Mouse (Mus musculus) hindbrain, embryonic 11.5 days (tissue): ENCODE results near the gene Abcb4. TPM values are rescaled to one million over a fixed set of nuclear protein-coding genes. Genes with fewer than 3 reads are reported as not detected.
"Not testable (repeated sequence)": the region's sequence is repeated elsewhere in the genome, so short reads cannot be mapped to it uniquely, and the experiment has no call there.

Experiments used
- ATAC-seq: fragments of 200-750 bp; cut with Nextera tagmentation; 2 replicates; pipeline ENCODE4 v1.8.0; 2017; ENCODE audit warnings: mild to moderate bottlenecking, moderate TSS enrichment, moderate library complexity; ENCODE audit not compliant: low FRiP score
- DNase-seq: peaks from one replicate; pipeline ENCODE4 v3.0.0-alpha.2; 2015; ENCODE audit warnings: low spot score
- H3K27ac ChIP-seq: fragments of 300-500 bp; sonication (generic); 2 replicates; pipeline ENCODE4 v1.5.1; 2014; ENCODE audit warnings: mild to moderate bottlenecking, low read depth, low read length
- H3K27me3 ChIP-seq: fragments of 300-500 bp; sonication (generic); 2 replicates; pipeline ENCODE4 v1.6.1; 2014; ENCODE audit warnings: mild to moderate bottlenecking, low read length, moderate library complexity, mixed read lengths; ENCODE audit not compliant: control insufficient read depth, insufficient read depth
- H3K36me3 ChIP-seq: fragments of 300-500 bp; sonication (generic); 2 replicates; pipeline ENCODE4 v1.6.1; 2014; ENCODE audit warnings: mild to moderate bottlenecking, low read length, moderate library complexity, mixed read lengths; ENCODE audit not compliant: control insufficient read depth, insufficient read depth
- H3K4me1 ChIP-seq: fragments of 300-500 bp; sonication (generic); replicated peaks from 2 replicates; pipeline ENCODE4 v1.6.1; 2014; ENCODE audit warnings: low read length, mixed read lengths; ENCODE audit not compliant: control insufficient read depth, insufficient read depth
- H3K4me2 ChIP-seq: fragments of 300-500 bp; sonication (generic); replicated peaks from 2 replicates; pipeline ENCODE4 v1.6.1; 2014; ENCODE audit warnings: mild to moderate bottlenecking, low read depth, low read length
- H3K4me3 ChIP-seq: fragments of 300-500 bp; sonication (generic); 2 replicates; pipeline ENCODE4 v1.5.1; 2014; ENCODE audit warnings: low read depth, low read length
- H3K9ac ChIP-seq: fragments of 300-500 bp; sonication (generic); 2 replicates; pipeline ENCODE4 v1.6.1; 2014; ENCODE audit warnings: low read depth, low read length
- H3K9me3 ChIP-seq: fragments of 300-500 bp; sonication (generic); 2 replicates; pipeline ENCODE4 v1.6.1; 2016; ENCODE audit warnings: low read length; ENCODE audit not compliant: control insufficient read depth
- WGBS: fragments of 180-500 bp; shearing (Covaris S2); extraction: QIAGEN DNeasy Blood & Tissue Kit; methylation state at CpG from one replicate; pipeline ENCODE4 v1.1.7; 2014; 5-methylcytosine and 5-hydroxymethylcytosine counted together
- polyA plus RNA-seq: library from polyadenylated mRNA; unstranded; fragments of >200 nt; fragmentation: Nextera tagmentation; extraction: Ambion mirVana; gene quantifications from 2 replicates; pipeline ENCODE4 v1.2.1, GENCODE M21; 2014

Abcb4 gene
- polyA plus RNA-seq, 1 experiment from 2014 or later, result 0.37 TPM

- H3K9me3 ChIP-seq, H3K27me3 ChIP-seq, H3K4me3 ChIP-seq, H3K27ac ChIP-seq, H3K4me2 ChIP-seq, H3K4me1 ChIP-seq, H3K36me3 ChIP-seq, H3K9ac ChIP-seq, ATAC-seq: not testable (repeated sequence)
- peak; percentile 1 for DNase-seq
- WGBS, result no CpG with 5 or more reads among the region's 1 CpGs
These were observed 47.7 kb downstream of the Abcb4 start for GRCm38 (mm10) chr5:8941266-8941665.

GRCm38 (mm10) chr5:8943836-8944235, 50.3 kb downstream of the Abcb4 start:
- no peaks in the 10 kb centered on the region for H3K4me1 ChIP-seq
- H3K9ac ChIP-seq, result no peak overlapping the region
- DNase-seq (no peak), ATAC-seq (no peak)
- no peaks in the 10 kb centered on the region for H3K9me3 ChIP-seq
- no peaks in the 10 kb centered on the region for H3K36me3 ChIP-seq
- H3K4me3 ChIP-seq, result no peak overlapping the region
- 84% methylated on average over 3 of the region's 3 CpGs for WGBS
- H3K27me3 ChIP-seq, result no peaks in the 10 kb centered on the region
- H3K4me2 ChIP-seq, result no peak overlapping the region
- no peak overlapping the region for H3K27ac ChIP-seq

- DNase-seq (no peak), ATAC-seq (no peak)
- Histone ChIP-seq H3K9ac (no peak overlapping the region), H3K4me2 (no peak overlapping the region), H3K4me1 (no peaks in the 10 kb centered on the region), H3K9me3 (no peaks in the 10 kb centered on the region), H3K27ac (no peak overlapping the region), H3K4me3 (no peak overlapping the region), H3K27me3 (no peaks in the 10 kb centered on the region), H3K36me3 (no peaks in the 10 kb centered on the region)
- WGBS, result 75% methylated on average over 4 of the region's 4 CpGs
These were observed 54.0 kb downstream of the Abcb4 start for GRCm38 (mm10) chr5:8947423-8948110.

- no peak overlapping the region for H3K4me2 ChIP-seq
- no peaks in the 10 kb centered on the region for H3K36me3 ChIP-seq
- ATAC-seq (no peak), DNase-seq (no peak)
- H3K27me3 ChIP-seq, result no peaks in the 10 kb centered on the region
- H3K4me1 ChIP-seq, result no peaks in the 10 kb centered on the region
- 95% methylated on average over 2 of the region's 2 CpGs for WGBS
- no peak overlapping the region for H3K9ac ChIP-seq
- H3K27ac ChIP-seq, result no peak overlapping the region
- no peaks in the 10 kb centered on the region for H3K9me3 ChIP-seq
- H3K4me3 ChIP-seq, result no peak overlapping the region
These were observed 60.1 kb downstream of the Abcb4 start for GRCm38 (mm10) chr5:8953660-8954059.

GRCm38 (mm10) chr5:8955544-8955943, 62.0 kb downstream of the Abcb4 start:
- Histone ChIP-seq H3K4me3 (no peak overlapping the region), H3K27me3 (no peaks in the 10 kb centered on the region), H3K4me1 (no peaks in the 10 kb centered on the region), H3K9me3 (no peaks in the 10 kb centered on the region), H3K9ac (no peak overlapping the region), H3K27ac (no peak overlapping the region), H3K4me2 (no peak overlapping the region), H3K36me3 (no peaks in the 10 kb centered on the region)
- WGBS, result 92% methylated on average over 3 of the region's 3 CpGs
- DNase-seq (no peak), ATAC-seq (no peak)

- no peaks in the 10 kb centered on the region for H3K27me3 ChIP-seq
- 80% methylated on average over 4 of the region's 4 CpGs for WGBS
- H3K9ac ChIP-seq, result no peak overlapping the region
- no peak overlapping the region for H3K27ac ChIP-seq
- H3K9me3 ChIP-seq, result no peaks in the 10 kb centered on the region
- no peak; the same call in 1 of the 2 replicates for ATAC-seq
- no peak overlapping the region for H3K4me2 ChIP-seq
- DNase-seq, result peak; percentile 11
- H3K36me3 ChIP-seq, result no peaks in the 10 kb centered on the region
- no peak overlapping the region for H3K4me3 ChIP-seq
- no peaks in the 10 kb centered on the region for H3K4me1 ChIP-seq
These were observed 67.0 kb downstream of the Abcb4 start for GRCm38 (mm10) chr5:8960534-8960933.

GRCm38 (mm10) chr5:8964487-8964886, 71.0 kb downstream of the Abcb4 start:
- WGBS, result 97% methylated on average over 5 of the region's 5 CpGs

GRCm38 (mm10) chr5:8970694-8971093, 77.2 kb downstream of the Abcb4 start:
- Histone ChIP-seq H3K27ac (no peak overlapping the region), H3K9ac (no peak overlapping the region), H3K36me3 (peaks cover 7% of the 10 kb centered on the region; the same call in 1 of the 2 replicates), H3K4me1 (no peaks in the 10 kb centered on the region), H3K4me2 (no peak overlapping the region), H3K27me3 (no peaks in the 10 kb centered on the region), H3K4me3 (no peak overlapping the region), H3K9me3 (no peaks in the 10 kb centered on the region)
- no peak for ATAC-seq
- 98% methylated on average over 2 of the region's 2 CpGs for WGBS
- no peak for DNase-seq

More at GRCm38 (mm10) chr5:8964487-8964886, 71.0 kb downstream of the Abcb4 start:
- Histone ChIP-seq H3K27me3 (no peaks in the 10 kb centered on the region), H3K36me3 (peaks cover 4% of the 10 kb centered on the region; the same call in 1 of the 2 replicates), H3K9me3 (no peaks in the 10 kb centered on the region), H3K4me2 (no peak overlapping the region), H3K9ac (no peak overlapping the region), H3K4me3 (no peak overlapping the region), H3K4me1 (no peaks in the 10 kb centered on the region), H3K27ac (no peak overlapping the region)
- no peak for DNase-seq
- ATAC-seq, result no peak

- DNase-seq, result peak; percentile 7
- Histone ChIP-seq H3K9ac (no peak overlapping the region), H3K27me3 (no peaks in the 10 kb centered on the region), H3K9me3 (no peaks in the 10 kb centered on the region), H3K4me2 (no peak overlapping the region), H3K4me1 (no peaks in the 10 kb centered on the region), H3K27ac (no peak overlapping the region), H3K36me3 (peaks cover 7% of the 10 kb centered on the region; the same call in 1 of the 2 replicates), H3K4me3 (no peak overlapping the region)
- ATAC-seq, result 0 out of 2 replicates have a peak, but pooled peaks have one; percentile 57
- WGBS, result 43% methylated on average over 7 of the region's 7 CpGs
These were observed 78.8 kb downstream of the Abcb4 start for GRCm38 (mm10) chr5:8972355-8972754.
